Mouse (Mus musculus): Measurements from ENCODE around the gene Gm36028. TPM values are rescaled to one million over a fixed set of nuclear protein-coding genes. Genes with fewer than 3 reads are reported as not detected.
A peak's percentile ranks its signal among the peaks of the same experiment; 100 is the strongest.

Gene Gm36028
- polyA plus RNA-seq, 1 experiment from 2014 or later = 6.2 TPM

GRCm38 (mm10) chr16:37817986-37818385 lies 43.0 kb downstream of the Gm36028 start:
- ATAC-seq = no peak
- no peak overlapping the region for H3K4me3 ChIP-seq (ENCODE audit: low read depth, low read length)
- no peaks in the 10 kb centered on the region; the same call in 1 of the 2 replicates for H3K4me1 ChIP-seq (replicated peaks; ENCODE audit: control insufficient read depth, insufficient read depth, low read length)
- WGBS = 90% methylated on average over 4 of the region's 4 CpGs
- no peak overlapping the region for H3K27ac ChIP-seq (ENCODE audit: low read depth, low read length)
- H3K27me3 ChIP-seq (replicated peaks; ENCODE audit: control insufficient read depth, insufficient read depth, low read length) = no peaks in the 10 kb centered on the region
- no peak overlapping the region for H3K9ac ChIP-seq (ENCODE audit: low read depth, low read length)
- H3K9me3 ChIP-seq (ENCODE audit: control insufficient read depth) = no peaks in the 10 kb centered on the region
- H3K36me3 ChIP-seq (ENCODE audit: control insufficient read depth, insufficient read depth) = peaks cover 9% of the 10 kb centered on the region
- H3K4me2 ChIP-seq (replicated peaks; ENCODE audit: low read depth) = no peak overlapping the region
- TF ChIP-seq CTCF (IDR thresholded peaks at IDR 0.05; ENCODE audit: low read depth) = no peak

GRCm38 (mm10) chr16:37814383-37814971 lies 46.5 kb downstream of the Gm36028 start:
- Histone ChIP-seq H3K36me3 (ENCODE audit: control insufficient read depth, insufficient read depth) (0 out of 2 replicates have a peak, but pooled peaks cover 5% of the 10 kb centered on the region), H3K4me2 (replicated peaks; ENCODE audit: low read depth) (no peak overlapping the region), H3K4me3 (ENCODE audit: low read depth, low read length) (no peak overlapping the region), H3K27me3 (replicated peaks; ENCODE audit: control insufficient read depth, insufficient read depth, low read length) (no peaks in the 10 kb centered on the region), H3K27ac (ENCODE audit: low read depth, low read length) (peak overlapping the region; percentile 41; the same call in 1 of the 2 replicates), H3K4me1 (replicated peaks; ENCODE audit: control insufficient read depth, insufficient read depth, low read length) (no peaks in the 10 kb centered on the region; the same call in 1 of the 2 replicates), H3K9ac (ENCODE audit: low read depth, low read length) (no peak overlapping the region), H3K9me3 (ENCODE audit: control insufficient read depth) (no peaks in the 10 kb centered on the region)
- WGBS = 13% methylated on average over 7 of the region's 7 CpGs
- ATAC-seq = peak; percentile 93
- TF ChIP-seq CTCF (IDR thresholded peaks at IDR 0.05; ENCODE audit: low read depth) = peak; percentile 77

DNA sequence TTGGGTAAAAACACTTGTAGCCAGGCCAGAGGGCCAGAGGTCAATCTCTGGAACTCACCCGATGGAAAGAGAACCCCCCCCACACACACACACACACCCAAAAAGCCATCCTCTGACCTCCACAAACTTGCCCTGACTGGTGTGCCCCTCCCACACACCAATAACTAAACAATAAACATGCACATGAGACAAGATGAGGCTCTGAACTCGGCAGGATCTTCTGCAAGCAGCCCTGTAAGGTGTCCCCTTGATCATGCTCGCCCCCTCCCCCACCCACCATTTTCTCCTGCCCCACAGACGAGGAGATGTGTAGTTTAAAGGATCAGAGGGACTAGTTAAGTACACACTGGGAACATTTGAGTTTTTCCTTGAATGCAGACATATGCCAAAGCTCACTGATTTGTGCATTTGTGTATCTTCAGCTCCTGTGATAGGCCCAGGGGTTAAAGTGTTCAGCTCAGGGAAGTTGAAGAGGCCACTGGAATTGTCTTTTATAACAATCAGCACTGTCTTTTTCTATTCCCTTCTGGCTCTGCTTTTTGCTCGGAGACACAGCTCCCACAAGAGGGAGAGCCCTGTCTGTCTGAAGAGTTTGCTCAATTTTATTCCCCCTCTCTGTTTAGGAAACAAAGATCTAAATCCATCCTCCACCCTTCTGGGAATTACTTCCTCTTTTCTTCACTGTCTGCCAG lies 47.1 kb downstream of the Gm36028 start:
- ATAC-seq = no peak
- H3K27ac ChIP-seq (ENCODE audit: low read depth, low read length) = no peak overlapping the region; the same call in 1 of the 2 replicates
- no peak overlapping the region for H3K9ac ChIP-seq (ENCODE audit: low read depth, low read length)
- WGBS = 34% methylated on average over 5 of the region's 5 CpGs
- peaks cover 3% of the 10 kb centered on the region; the same call in 1 of the 2 replicates for H3K4me1 ChIP-seq (replicated peaks; ENCODE audit: control insufficient read depth, insufficient read depth, low read length)
- 0 out of 2 replicates have a peak, but pooled peaks cover 5% of the 10 kb centered on the region for H3K36me3 ChIP-seq (ENCODE audit: control insufficient read depth, insufficient read depth)
- no peak for TF ChIP-seq CTCF (IDR thresholded peaks at IDR 0.05; ENCODE audit: low read depth)
- H3K4me3 ChIP-seq (ENCODE audit: low read depth, low read length) = no peak overlapping the region
- no peak overlapping the region for H3K4me2 ChIP-seq (replicated peaks; ENCODE audit: low read depth)
- no peaks in the 10 kb centered on the region for H3K9me3 ChIP-seq (ENCODE audit: control insufficient read depth)
- H3K27me3 ChIP-seq (replicated peaks; ENCODE audit: control insufficient read depth, insufficient read depth, low read length) = no peaks in the 10 kb centered on the region

- no peaks in the 10 kb centered on the region for H3K9me3 ChIP-seq (ENCODE audit: control insufficient read depth)
- TF ChIP-seq CTCF (IDR thresholded peaks at IDR 0.05; ENCODE audit: low read depth) = peak; percentile 69
- H3K36me3 ChIP-seq (ENCODE audit: control insufficient read depth, insufficient read depth) = 0 out of 2 replicates have a peak, but pooled peaks cover 5% of the 10 kb centered on the region
- no peak overlapping the region for H3K27ac ChIP-seq (ENCODE audit: low read depth, low read length)
- no peaks in the 10 kb centered on the region for H3K27me3 ChIP-seq (replicated peaks; ENCODE audit: control insufficient read depth, insufficient read depth, low read length)
- no peak overlapping the region for H3K9ac ChIP-seq (ENCODE audit: low read depth, low read length)
- no peak; the same call in 1 of the 2 replicates for ATAC-seq
- no peak overlapping the region for H3K4me2 ChIP-seq (replicated peaks; ENCODE audit: low read depth)
- H3K4me1 ChIP-seq (replicated peaks; ENCODE audit: control insufficient read depth, insufficient read depth, low read length) = peaks cover 3% of the 10 kb centered on the region; the same call in 1 of the 2 replicates
- no peak overlapping the region for H3K4me3 ChIP-seq (ENCODE audit: low read depth, low read length)
- 57% methylated on average over 9 of the region's 9 CpGs for WGBS
Observed at GRCm38 (mm10) chr16:37812474-37812886, 48.5 kb downstream of the Gm36028 start.

DNA sequence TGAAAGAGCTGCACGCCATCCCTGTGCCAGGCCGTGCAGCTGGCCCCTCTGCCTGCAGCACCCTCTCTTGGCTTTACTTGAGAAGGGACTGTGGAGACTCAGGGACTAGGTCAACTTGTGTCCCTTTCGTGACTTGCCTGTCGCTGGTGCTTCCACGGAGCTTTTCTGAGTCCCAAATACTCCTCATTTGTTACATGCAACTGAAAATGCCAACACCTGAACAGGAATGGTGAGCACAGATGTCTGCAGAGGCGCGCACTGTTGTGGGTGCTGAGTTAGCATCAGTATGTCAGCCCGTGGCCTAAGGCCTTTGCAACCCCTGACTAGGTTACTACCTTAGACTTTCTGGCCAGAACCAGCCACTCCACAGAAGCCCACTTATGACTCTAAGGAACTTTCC lies 49.1 kb downstream of the Gm36028 start:
- Histone ChIP-seq H3K4me3 (ENCODE audit: low read depth, low read length) (no peak overlapping the region), H3K27ac (ENCODE audit: low read depth, low read length) (no peak overlapping the region), H3K4me1 (replicated peaks; ENCODE audit: control insufficient read depth, insufficient read depth, low read length) (peaks cover 3% of the 10 kb centered on the region; the same call in 1 of the 2 replicates), H3K27me3 (replicated peaks; ENCODE audit: control insufficient read depth, insufficient read depth, low read length) (no peaks in the 10 kb centered on the region), H3K9me3 (ENCODE audit: control insufficient read depth) (no peaks in the 10 kb centered on the region), H3K36me3 (ENCODE audit: control insufficient read depth, insufficient read depth) (0 out of 2 replicates have a peak, but pooled peaks cover 5% of the 10 kb centered on the region), H3K9ac (ENCODE audit: low read depth, low read length) (no peak overlapping the region), H3K4me2 (replicated peaks; ENCODE audit: low read depth) (no peak overlapping the region)
- no peak for ATAC-seq
- WGBS = 82% methylated on average over 8 of the region's 8 CpGs
- TF ChIP-seq CTCF (IDR thresholded peaks at IDR 0.05; ENCODE audit: low read depth) = 0 out of 2 replicates have a peak, but pooled peaks have one; percentile 7

DNA sequence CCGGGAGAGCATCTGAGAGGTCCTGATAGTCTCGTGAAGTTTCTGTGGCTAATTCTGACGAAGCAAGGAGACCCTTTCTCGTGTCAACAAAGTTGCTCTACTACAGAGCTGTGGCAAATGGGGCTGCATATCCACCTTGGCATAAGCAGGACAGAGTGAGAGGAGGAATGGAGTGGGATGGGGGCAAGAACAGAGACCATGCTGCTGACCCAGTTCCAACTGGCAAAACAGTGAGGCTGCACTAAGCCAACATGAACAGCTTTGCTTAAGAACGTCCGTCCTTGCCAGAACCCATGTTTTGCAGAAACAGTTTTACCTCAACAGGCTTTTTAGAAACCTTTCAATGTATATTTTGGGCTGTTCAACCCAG lies 51.3 kb downstream of the Gm36028 start:
- Histone ChIP-seq H3K4me3 (ENCODE audit: low read depth, low read length) (no peak overlapping the region), H3K4me1 (replicated peaks; ENCODE audit: control insufficient read depth, insufficient read depth, low read length) (0 out of 2 replicates have a peak, but pooled peaks cover 3% of the 10 kb centered on the region), H3K27me3 (replicated peaks; ENCODE audit: control insufficient read depth, insufficient read depth, low read length) (no peaks in the 10 kb centered on the region), H3K36me3 (ENCODE audit: control insufficient read depth, insufficient read depth) (no peaks in the 10 kb centered on the region), H3K9me3 (ENCODE audit: control insufficient read depth) (no peaks in the 10 kb centered on the region), H3K4me2 (replicated peaks; ENCODE audit: low read depth) (no peak overlapping the region; the same call in 1 of the 2 replicates), H3K9ac (ENCODE audit: low read depth, low read length) (no peak overlapping the region), H3K27ac (ENCODE audit: low read depth, low read length) (no peak overlapping the region; the same call in 1 of the 2 replicates)
- 72% methylated on average over 6 of the region's 6 CpGs for WGBS
- no peak for TF ChIP-seq CTCF (IDR thresholded peaks at IDR 0.05; ENCODE audit: low read depth)
- ATAC-seq = no peak

Data from intestine, postnatal 0 days (tissue).